Mouse (Mus musculus) urinary bladder, postnatal 10 days (tissue): ENCODE results near the gene Xpnpep1.

Experiments used
- DNase-seq: peaks from one replicate; pipeline ENCODE4 v3.0.0; 2022; ENCODE audit warnings: low spot score

The Xpnpep1 gene

DNA sequence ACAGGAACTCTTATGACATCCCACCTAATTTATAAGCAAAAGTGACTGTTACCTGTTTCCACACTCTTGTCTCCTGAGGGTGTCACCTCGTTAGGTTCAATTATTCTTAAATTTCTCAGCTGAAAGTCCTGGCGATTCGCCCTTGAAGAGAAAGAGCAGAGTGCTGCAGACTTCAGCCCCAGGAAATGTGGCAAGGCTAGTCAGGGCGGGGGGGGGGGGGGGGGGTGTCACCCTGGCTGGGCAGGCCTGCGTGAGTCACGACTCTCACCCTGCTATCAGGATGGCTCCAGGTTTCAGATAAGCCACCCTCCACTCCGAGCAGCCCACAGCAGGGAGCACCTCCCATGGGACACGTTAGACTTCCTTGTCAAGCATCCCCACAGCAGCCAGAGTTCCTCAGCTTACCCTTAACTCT is 8.1 kb downstream of the Xpnpep1 start:
- DNase-seq = no peak

- DNase-seq = no peak
Observed at GRCm38 (mm10) chr19:53030279-53030678, 9.7 kb downstream of the Xpnpep1 start.

- no peak for DNase-seq
Observed at GRCm38 (mm10) chr19:53029686-53030085, 10.3 kb downstream of the Xpnpep1 start.

- no peak for DNase-seq
Observed at GRCm38 (mm10) chr19:53029045-53029444, 11.0 kb downstream of the Xpnpep1 start.

DNA sequence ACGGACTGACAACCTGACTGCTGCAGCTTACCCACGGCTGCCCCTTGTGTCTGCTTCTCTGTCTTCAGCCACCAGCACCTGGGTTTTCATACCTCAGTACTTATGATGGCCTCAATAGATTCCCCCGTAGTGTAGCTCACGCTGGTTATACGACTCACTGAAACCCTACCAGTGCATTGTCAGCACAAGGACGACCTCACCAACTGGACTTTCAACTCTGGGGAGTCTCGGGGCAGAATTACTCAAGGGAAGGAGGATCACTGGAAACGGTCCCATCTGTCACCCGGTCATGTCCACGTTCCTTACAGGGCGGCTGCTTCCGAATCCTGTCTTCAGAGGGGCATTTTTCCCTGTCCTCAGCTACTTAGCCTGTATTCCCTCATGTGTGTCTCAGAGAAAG is 11.8 kb downstream of the Xpnpep1 start:
- DNase-seq = no peak

DNA sequence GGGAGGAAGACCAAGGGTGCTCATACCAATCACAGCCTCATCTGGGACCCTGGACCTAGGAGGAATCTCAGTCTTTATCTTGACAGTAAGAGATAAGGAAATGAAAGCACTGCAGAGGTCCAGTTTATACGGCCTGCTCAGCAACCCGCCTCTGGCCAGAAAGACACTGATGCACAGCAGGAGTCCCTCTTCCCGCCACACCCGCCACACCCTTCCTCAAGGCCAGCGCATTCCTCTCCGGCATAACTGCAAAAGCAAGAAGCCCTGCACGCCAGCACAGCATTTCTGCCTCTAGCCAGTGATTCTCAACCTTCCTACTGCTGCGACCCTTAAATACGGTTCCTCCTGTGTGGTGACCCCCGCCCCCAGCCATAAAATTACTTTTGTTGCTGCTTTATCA is 16.8 kb downstream of the Xpnpep1 start:
- DNase-seq = no peak

- no peak for DNase-seq
Observed at GRCm38 (mm10) chr19:53022037-53022614, 17.9 kb downstream of the Xpnpep1 start.

GRCm38 (mm10) chr19:53021537-53021936 is 18.5 kb downstream of the Xpnpep1 start:
- DNase-seq = no peak

DNA sequence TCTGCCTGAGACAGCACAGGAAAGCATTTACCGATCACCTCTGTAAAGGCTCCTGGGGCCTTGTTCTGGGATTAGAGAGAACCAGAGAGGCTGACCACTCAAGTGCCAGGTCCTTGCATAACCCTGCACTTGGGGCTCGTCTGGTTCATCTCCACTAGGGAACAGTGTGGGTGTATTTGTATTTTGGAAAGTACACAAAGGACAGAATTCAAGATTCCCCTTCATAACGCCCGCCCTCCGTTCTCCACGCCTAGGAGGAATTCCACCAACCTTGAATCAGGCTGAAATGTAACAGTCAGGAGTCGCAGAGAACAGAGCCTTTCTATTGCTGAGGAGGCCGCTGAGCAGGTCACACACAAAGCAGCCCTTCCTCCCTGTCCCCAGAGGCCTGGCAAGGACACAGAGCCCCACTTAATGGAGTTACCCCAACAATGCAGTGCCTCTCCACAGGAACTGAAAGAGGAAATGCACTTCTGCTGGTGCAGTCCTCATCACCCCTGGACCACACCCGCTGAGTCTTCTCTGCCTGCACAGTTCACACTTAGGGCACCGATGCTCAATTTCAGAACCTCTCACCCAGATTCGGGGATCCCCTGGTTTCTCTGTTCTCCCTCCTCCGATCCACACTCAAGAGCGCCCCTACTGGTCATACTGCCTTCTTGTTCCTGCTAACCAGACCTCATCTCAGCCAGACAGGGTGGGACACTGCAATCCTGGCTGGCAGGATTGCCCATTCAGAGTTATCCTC is 20.1 kb downstream of the Xpnpep1 start:
- no peak for DNase-seq

GRCm38 (mm10) chr19:53017954-53018353 is 22.1 kb downstream of the Xpnpep1 start:
- DNase-seq = no peak

DNA sequence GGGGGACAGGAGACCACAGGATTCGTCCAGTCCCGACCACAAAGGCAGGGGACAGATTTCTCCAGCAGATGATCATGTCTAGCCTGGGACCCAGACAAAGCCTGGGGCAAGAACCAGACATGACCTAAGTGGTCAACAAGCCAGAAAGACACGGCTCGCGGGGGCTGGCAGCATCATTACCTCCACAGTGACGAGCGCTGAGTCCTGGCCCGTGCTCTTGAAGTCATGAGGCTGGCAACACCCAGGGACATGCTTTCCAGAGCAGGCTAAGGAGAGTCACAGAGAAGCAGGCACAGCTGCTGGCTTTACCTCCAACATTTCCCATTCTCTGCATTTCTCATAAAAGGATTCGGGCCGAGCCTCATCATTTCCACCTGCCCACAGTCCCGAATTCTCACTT is 22.8 kb downstream of the Xpnpep1 start:
- DNase-seq = no peak

GRCm38 (mm10) chr19:53014910-53015710 is 24.9 kb downstream of the Xpnpep1 start:
- DNase-seq = no peak

DNA sequence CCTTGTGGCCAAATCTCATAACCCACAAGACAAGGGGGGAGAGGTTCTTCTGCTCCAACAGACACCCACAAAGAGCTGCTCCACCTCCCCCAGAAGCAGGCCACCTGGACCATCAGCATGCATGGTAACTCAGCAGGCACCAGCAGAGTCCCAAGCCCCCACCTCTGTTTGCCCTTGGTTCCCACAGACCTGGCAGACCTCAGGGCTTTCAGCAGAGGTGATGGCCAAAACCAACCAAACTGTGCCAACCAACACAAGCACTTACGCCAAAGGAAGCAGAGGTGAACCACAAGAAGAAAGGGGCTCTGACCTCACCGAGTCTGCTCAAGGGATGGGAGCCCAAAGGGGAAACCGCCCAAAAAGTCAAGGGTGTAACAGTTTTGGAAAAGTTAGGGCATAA is 26.3 kb downstream of the Xpnpep1 start:
- DNase-seq = no peak

GRCm38 (mm10) chr19:53013341-53013740 is 26.7 kb downstream of the Xpnpep1 start:
- no peak for DNase-seq

- DNase-seq = no peak
Observed at GRCm38 (mm10) chr19:53010941-53011340, 29.1 kb downstream of the Xpnpep1 start.

- DNase-seq = no peak
Observed at GRCm38 (mm10) chr19:53008921-53009320, 31.1 kb downstream of the Xpnpep1 start.

GRCm38 (mm10) chr19:53008020-53008705 is 31.9 kb downstream of the Xpnpep1 start:
- DNase-seq = no peak

GRCm38 (mm10) chr19:53005978-53006377 is 34.0 kb downstream of the Xpnpep1 start:
- no peak for DNase-seq

DNA sequence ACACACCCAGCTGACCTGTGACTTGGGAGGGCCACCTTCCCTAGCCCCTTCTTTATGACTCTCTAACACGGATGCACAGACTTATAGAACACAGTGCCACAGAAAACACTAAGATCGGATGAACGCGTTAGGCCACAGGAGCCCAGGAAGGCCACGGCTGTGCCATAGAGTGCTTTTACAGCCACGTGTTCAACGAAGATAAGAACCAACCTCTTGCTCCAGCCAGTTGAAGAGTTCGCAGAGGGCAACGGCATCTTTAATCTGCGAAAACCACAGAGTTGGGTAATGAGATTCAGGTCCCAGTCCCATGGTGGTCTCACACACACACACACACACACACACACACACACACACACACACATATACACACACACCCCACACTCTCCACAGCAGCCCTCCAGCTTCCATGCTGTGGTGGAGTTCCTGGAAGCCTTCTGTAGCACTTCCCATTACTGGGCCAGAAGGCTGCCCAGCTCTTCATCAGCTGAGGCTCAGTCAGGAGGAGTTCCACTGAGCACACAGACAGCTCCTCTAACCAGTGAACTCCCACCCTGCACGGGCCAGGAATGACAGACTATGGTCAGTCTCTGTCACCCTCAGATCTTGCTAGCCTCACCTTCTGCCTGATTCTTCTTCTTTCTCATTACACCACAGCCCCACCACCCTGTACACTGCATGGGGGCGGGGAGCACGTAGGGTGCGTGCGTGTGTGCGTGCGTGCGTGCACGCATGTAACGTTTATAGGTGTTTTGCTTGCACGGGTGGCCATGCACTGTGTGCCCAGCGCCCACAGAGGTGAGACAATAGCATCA is 36.3 kb downstream of the Xpnpep1 start:
- DNase-seq = no peak

GRCm38 (mm10) chr19:53002166-53003095 is 37.6 kb downstream of the Xpnpep1 start:
- DNase-seq = no peak
